Mouse (Mus musculus): ENCODE measurements around the gene Nmrk2.
"Not testable (repeated sequence)": the region's sequence is repeated elsewhere in the genome, so short reads cannot be mapped to it uniquely, and the experiment has no call there.

The Nmrk2 gene

DNA sequence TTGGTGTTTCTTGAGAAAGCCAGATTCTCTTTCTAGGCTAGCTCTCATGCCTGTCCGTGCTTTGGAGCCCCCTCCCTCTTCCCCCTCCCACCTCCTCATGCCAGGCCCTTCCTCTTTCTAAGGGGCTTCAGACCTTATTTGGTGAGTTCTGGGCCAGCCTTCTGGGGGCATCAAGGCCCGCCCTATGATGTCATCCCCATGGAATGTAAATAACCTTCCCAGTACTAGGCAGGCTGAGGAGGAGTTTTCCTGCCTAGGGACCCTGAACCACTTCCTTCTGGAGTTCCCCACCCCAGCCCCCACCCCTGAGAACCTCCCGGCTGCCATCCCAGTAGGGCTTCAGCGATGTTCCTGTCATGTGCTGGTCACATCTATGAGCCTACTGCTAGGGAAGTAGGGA is 17.1 kb downstream of the Nmrk2 start:
- DNase-seq (ENCODE audit: low spot score in 2 of 2): no peak

- no peak for DNase-seq (ENCODE audit: low spot score in 2 of 2)
These were observed 18.0 kb downstream of the Nmrk2 start, which contains the start of gene 4930442H23Rik for GRCm38 (mm10) chr10:81183805-81184204. 4930442H23Rik (minus strand) TSS chr10:81183849.

DNA sequence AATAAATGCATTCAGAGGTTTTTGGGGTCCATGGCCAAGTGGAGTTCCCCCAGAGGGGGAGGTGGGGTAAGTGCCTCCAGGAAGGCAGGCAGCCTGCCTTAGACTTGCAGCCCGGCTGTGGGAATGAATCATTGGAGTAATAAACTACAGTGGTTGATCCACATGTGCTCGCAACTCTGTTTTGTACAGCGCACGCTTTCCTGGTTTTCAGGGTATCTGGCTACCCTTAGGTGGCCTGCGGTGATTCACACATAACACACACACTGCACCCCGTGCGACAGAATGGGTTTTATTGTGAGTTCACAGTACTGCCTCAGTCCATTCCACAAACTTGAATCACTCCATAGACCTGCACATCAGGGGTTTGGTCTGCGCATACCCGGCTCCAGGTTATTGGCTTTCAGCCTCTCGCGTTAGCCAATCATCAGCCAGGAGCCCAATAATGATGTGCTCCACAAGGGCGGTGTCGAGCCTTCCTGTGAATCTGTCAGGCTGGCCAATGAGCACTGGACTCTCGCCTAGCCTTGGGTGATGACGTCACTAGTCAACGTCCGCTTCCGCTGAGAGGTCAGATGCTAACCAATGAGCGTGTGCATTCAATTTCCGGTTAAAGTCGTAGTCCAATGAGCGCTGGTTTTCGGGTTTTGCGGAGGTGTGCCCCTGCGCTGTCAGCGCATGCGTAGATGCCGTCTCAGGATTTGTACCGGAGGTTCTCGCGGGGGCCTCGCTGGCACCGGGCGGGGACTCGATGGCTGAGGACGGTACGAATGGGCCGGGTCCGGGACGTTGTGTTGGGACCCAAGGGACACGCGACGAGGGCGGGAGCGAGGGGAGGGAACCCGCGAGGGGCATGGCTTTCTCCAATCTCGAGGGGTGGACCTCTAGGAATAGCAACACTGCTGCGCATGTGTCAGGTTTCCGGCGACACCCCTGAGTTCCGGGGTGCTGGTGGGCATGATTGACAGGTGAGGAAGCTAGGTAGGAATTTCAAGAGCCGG is 19.2 kb downstream of the Nmrk2 start, which contains the start of gene Dapk3:
TSS of gene Dapk3 (plus strand) at position 670 of the 998 bp plus-strand sequence.
- peak; percentile 90 to 95 for DNase-seq (ENCODE audit: low spot score in 2 of 2)

DNA sequence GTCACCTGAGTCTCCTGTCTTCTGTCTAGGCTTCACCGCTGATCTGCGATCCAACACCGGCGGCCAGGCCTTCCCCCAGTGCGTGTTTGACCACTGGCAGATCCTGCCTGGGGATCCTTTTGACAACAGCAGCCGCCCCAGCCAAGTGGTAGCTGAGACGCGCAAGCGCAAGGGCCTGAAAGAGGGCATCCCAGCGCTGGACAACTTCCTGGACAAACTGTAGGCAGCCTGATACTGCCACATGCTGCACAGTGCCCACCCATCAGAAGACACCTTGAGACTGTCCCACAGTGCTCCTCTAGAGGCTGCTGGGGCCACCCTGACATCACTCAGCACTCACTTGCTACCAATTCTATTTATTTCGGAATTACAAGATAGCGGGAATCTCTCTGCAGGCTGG is 20.0 kb downstream of the Nmrk2 start:
- not testable (repeated sequence) for DNase-seq (ENCODE audit: low spot score in 2 of 2)

DNA sequence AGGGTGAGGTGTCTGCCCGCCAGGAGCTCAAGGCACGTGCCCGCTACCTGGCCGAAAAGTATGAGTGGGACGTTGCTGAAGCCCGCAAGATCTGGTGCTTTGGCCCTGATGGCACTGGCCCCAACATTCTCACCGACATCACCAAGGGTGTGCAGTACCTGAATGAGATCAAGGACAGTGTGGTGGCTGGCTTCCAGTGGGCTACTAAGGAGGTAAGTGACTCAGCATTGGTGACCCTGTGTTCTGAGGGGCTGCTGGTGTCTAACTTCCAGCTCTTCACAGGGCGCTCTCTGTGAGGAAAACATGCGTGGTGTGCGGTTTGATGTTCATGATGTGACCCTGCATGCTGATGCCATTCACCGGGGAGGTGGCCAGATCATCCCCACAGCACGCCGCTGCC is 20.9 kb downstream of the Nmrk2 start:
- no peak for DNase-seq (ENCODE audit: low spot score in 2 of 2)

DNA sequence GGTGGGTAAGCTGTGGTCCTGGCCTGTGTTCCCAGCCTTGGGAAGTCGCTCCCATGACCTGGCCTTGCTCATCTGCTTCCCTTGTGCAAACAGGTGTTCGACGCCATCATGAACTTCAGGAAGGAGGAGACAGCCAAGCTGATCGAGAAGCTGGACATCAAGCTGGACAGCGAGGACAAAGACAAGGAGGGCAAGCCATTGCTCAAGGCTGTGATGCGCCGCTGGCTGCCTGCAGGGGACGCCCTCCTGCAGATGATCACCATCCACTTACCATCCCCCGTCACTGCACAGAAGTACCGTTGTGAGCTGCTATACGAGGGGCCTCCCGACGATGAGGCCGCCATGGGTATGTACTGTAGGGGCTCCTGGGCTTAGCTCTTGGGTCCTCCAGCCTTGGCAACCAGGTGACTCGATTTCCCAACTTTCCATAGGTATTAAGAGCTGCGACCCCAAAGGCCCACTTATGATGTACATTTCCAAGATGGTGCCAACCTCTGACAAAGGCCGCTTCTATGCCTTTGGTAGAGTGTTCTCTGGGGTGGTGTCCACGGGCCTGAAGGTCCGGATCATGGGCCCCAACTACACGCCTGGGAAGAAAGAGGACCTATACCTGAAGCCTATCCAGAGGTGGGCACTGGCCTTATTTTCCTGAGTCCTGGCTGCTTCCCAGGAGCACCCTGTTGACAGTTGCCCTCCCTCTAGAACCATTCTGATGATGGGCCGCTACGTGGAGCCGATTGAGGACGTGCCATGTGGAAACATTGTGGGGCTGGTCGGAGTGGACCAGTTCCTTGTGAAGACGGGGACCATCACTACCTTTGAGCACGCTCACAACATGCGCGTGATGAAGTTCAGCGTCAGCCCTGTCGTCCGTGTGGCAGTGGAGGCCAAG is 22.2 kb downstream of the Nmrk2 start:
- no peak for DNase-seq (ENCODE audit: low spot score in 2 of 2)

GRCm38 (mm10) chr10:81178927-81179326 is 22.9 kb downstream of the Nmrk2 start:
- DNase-seq (ENCODE audit: low spot score in 2 of 2): no peak

DNA sequence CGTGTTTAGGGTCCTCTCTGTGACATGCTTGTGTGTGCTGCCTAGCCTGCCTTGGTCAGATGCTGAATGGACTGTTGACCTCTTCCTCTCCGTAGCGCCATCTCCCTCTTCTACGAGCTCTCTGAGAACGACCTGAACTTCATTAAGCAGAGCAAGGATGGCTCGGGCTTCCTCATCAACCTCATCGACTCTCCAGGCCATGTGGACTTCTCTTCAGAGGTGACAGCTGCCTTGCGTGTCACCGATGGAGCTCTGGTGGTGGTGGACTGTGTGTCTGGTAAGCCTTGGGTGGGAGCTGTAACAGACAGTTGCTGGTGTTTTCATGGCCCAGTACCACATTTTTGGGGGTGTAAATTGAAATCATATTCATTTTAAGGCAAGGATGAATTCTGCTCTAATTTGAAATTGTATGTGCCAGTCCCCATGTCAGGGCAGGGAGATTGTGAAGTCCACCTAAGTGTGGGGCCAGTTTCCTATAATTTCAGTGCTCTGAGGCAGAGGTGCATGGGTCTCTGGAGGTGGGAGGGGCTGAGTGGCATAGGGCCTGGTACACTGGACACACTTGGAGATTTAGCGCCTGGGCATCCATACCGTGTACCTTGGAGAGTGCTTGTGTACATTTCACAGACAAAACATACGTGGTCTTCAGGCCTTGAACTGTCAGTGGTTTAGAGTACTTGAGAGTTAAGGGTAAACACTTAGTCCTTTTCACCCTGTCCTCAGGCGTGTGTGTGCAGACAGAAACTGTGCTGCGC is 23.7 kb downstream of the Nmrk2 start:
- DNase-seq (ENCODE audit: low spot score in 2 of 2): peak; percentile 46 to 65

DNA sequence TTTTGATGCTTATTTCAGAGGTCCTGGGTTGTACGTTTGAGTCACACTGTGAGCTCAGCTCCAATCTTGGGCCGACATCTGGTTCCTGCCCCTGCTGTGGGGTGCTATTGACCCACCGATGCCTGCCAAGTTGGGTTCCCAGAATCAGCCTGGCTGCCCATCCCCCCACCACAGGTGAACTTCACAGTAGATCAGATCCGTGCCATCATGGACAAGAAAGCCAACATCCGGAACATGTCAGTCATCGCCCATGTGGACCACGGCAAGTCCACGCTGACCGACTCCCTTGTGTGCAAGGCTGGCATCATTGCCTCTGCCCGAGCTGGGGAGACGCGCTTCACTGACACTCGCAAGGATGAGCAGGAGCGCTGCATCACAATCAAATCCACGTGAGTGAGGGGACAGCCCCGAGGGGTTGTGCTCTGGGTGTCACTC is 24.3 kb downstream of the Nmrk2 start:
- no peak for DNase-seq (ENCODE audit: low spot score in 2 of 2)

- peak; percentile 100 for DNase-seq (ENCODE audit: low spot score in 2 of 2)
These were observed 25.2 kb downstream of the Nmrk2 start, which contains the start of gene Eef2 for GRCm38 (mm10) chr10:81176466-81177271. Eef2 (plus strand) TSS chr10:81176631.

- DNase-seq (ENCODE audit: low spot score in 2 of 2): no peak
These were observed 25.9 kb downstream of the Nmrk2 start for GRCm38 (mm10) chr10:81175936-81176465.

DNA sequence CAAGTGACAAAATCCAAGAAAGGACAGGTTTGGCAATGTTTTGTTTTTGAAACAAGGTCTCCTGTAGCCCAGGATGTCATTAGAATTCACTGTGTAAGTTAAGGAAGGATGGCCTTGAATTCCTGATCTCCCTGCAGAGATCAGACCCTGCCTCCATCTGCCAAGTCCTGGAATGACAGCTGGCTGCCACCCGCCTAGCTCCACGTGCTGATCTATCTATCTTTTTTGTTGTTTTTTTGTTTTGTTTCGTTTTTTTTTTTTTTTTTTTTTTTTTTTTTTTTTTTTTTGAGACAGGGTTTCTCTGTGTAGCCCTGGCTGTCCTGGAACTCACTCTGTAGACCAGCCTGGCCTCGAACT is 26.5 kb downstream of the Nmrk2 start:
- not testable (repeated sequence) for DNase-seq (ENCODE audit: low spot score in 2 of 2)

GRCm38 (mm10) chr10:81174617-81175344 is 27.1 kb downstream of the Nmrk2 start:
- peak; percentile 82 to 95 for DNase-seq (ENCODE audit: low spot score in 2 of 2)

DNA sequence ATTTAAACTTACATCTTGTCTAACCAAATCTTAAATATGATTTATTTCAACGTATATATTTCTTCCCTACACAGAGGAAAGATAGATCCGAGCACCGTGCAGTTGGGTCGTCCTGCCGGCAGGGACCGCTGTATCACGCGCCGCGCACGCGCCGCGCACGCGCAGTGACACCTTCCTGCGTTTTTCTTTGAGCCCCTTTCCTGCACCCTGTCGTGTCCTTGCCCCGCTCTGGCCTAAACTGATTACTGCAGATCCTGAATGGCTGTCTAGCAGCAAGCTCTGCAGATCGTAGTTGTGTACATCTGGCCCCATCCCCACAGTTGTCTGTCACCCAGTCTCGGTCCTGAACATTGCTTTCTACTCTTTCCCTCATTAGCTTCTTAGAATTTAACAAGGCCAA is 28.7 kb downstream of the Nmrk2 start:
- DNase-seq (ENCODE audit: low spot score in 2 of 2): peak; percentile 67 to 85

- DNase-seq (ENCODE audit: low spot score in 2 of 2): not testable (repeated sequence)
These were observed 32.4 kb downstream of the Nmrk2 start for GRCm38 (mm10) chr10:81169411-81169900.

GRCm38 (mm10) chr10:81168521-81169244 is 33.2 kb downstream of the Nmrk2 start:
- peak; percentile 63 to 70 for DNase-seq (ENCODE audit: low spot score in 2 of 2)

- DNase-seq (ENCODE audit: low spot score in 2 of 2): no peak
These were observed 33.8 kb downstream of the Nmrk2 start for GRCm38 (mm10) chr10:81168087-81168431.

GRCm38 (mm10) chr10:81167200-81168086 is 34.4 kb downstream of the Nmrk2 start, which contains the start of gene Pias4:
Pias4 (minus strand) TSS chr10:81167923.
- peak; percentile 99 to 100 for DNase-seq (ENCODE audit: low spot score in 2 of 2)

Measured in cerebellum, postnatal 4 days (tissue).